Mouse (Mus musculus) cerebellum, postnatal 4 days (tissue): ENCODE data around the gene Olfr1186.
"Not testable (repeated sequence)": the region's sequence is repeated elsewhere in the genome, so short reads cannot be mapped to it uniquely, and the experiment has no call there.

Experiments
- DNase-seq, 2 experiments: peaks; one replicate each; pipeline ENCODE4 v3.0.0; 2022; ENCODE audit warnings: low spot score in 2 of 2, mixed read lengths in 1 of 2

Gene Olfr1186

DNA sequence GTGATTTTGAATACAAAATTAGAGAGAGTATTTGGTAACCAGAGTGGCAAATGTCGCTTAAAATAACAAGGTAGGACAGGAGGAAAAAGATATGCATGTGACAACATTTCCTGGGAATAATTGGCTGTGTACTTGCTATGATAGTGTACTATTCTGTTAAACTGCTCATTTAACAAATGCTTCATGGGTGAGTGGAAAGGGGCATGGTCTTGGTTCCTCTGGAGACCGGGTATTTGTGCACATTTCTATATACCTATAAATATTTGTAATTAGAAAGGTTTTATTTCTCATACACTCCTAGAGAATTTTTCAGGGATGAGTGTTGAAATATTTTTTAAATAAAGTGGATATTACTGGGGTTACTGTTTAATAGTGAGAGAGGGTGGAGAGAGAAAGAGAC is at the start of gene Olfr1186:
Gene Olfr1186 (plus strand): TSS at position 301 of the 400 bp plus-strand sequence.
- no peak for DNase-seq

DNA sequence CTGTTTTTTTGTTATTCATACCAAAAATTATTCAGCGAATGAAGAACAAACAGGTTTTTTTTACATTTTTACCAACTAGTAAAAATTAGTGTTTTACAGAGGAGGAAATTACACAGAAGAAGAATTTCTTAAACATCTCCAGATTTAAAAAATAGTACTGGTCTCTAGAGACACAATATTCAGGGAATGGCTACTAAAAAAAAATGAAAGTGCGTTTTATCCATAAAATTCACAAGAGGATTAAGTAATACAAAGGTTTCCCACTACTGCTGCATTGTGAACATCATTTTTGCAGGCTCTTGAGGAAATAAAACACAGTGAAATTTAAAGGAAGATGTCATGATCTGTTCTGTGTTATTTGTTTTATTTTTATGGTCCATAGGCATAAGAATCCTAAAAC is 35.1 kb upstream of the Olfr1186 start, which contains the start of gene Olfr1184:
Gene Olfr1184 (plus strand): TSS at position 301 of the 400 bp plus-strand sequence.
- DNase-seq = no peak

DNA sequence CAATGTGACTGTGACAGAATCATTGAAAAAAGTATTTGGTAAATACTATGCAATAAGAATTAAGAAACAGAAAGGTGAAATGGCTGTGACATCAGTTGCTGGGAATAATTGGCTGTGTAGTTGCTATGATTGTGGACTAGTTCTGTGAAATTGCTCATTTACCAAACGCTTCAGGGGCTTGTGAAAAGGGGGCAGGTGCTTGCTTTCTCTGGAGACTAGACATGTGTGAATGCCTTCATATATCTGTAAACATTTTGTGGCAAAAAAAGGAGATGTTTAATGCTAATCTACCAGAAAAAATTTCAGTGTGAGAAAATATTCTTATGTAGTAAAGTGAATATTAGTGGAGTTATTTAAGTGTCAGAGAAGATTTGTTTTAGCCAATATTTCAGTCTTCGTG is 25.3 kb upstream of the Olfr1186 start, which contains the start of gene Olfr1185-ps1:
Gene Olfr1185-ps1 (plus strand): TSS at position 301 of the 400 bp plus-strand sequence.
- DNase-seq = no peak

DNA sequence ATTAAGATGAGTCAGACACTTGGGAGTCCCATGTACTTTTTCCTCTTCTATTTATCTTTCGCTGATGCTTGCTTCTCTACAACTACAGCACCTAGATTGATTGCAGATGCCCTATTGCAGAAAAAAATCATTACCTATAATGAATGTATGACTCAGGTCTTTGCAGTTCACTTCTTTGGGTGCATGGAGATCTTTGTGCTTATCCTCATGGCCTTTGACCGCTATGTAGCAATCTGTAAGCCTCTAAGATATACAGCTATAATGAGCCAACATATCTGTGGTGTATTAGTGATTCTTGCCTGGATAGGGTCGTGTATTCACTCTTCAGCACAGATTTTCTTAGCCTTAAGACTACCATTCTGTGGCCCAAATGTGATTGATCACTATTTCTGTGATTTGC is 7.4 kb downstream of the Olfr1186 start:
- no peak for DNase-seq

DNA sequence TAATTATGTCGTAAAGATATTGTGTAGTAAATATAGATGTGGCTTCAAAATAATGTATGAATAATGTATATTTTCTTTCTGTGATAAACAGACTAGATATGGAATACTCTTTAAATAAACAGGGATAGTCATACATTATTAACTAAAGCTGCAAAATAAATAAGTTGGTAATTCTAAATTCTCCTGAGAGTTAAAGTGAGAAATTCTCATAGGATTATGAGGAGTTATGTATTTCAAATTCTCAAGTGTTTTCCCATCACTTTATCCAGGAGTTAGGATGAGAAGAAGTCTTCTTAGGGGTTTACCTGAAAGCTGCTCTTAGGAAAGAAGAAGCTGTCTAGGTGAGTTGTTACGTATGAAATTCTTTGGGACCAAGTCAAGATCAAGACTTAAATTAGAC is 38.3 kb downstream of the Olfr1186 start, which contains the start of gene Olfr1188:
Gene Olfr1188 (plus strand): TSS at position 301 of the 400 bp plus-strand sequence.
- DNase-seq = no peak

DNA sequence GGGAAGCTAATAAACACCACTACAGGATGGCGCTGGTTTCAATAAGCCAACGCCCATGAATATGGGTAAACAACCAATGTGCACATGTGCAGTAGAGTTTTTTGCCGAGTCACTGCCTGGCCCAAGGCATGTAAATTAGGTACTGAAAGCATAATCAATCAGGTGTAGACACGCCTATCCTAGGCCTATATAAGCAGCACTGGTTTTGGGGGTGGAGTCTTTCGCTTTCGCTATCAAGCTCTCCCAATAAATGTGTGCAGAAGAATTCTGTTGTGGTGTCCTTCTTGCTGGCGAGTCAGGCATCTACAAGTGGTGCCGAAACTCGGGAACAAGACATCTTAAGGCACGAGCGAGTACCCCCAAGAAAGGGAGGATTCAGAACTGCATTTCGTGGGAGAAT is 54.3 kb downstream of the Olfr1186 start:
- not testable (repeated sequence) for DNase-seq
